Mouse (Mus musculus) spleen, adult 2 months (tissue): ENCODE measurements around the gene Peli2. TPM values are rescaled to one million over a fixed set of nuclear protein-coding genes. Genes with fewer than 3 reads are reported as not detected.

ENCODE experiments used
- DNase-seq, 2 experiments: peaks; one replicate each; pipeline versions ENCODE4 v3.0.0 to v3.0.0-alpha.2; 2012 to 2021; ENCODE audit warnings: low spot score in 2 of 2, low read depth in 1 of 2
- H3K27ac ChIP-seq: fragments of 200-500 bp; 2 replicates; pipeline ENCODE4 v1.5.1; 2012; ENCODE audit warnings: low read length, inconsistent platforms; ENCODE audit not compliant: insufficient read depth
- H3K27me3 ChIP-seq: fragments of 200-500 bp; 2 replicates; pipeline ENCODE4 v1.6.1; 2012; ENCODE audit warnings: mild to moderate bottlenecking, moderate library complexity, low read length, inconsistent platforms; ENCODE audit not compliant: control insufficient read depth, insufficient read depth
- H3K36me3 ChIP-seq: fragments of 200-500 bp; 2 replicates; pipeline ENCODE4 v1.6.1; 2012; ENCODE audit warnings: mild to moderate bottlenecking, low read length, inconsistent platforms; ENCODE audit not compliant: control insufficient read depth, insufficient read depth
- H3K4me1 ChIP-seq: fragments of 200-500 bp; 2 replicates; pipeline ENCODE4 v1.6.1; 2011; ENCODE audit warnings: inconsistent platforms; ENCODE audit not compliant: control insufficient read depth, insufficient read depth, insufficient read length
- H3K4me3 ChIP-seq: fragments of 200-500 bp; 2 replicates; pipeline ENCODE4 v1.5.1; 2011; ENCODE audit warnings: mild to moderate bottlenecking, inconsistent platforms; ENCODE audit not compliant: insufficient read depth, insufficient read length; ENCODE audit errors: extremely low read depth
- CTCF ChIP-seq: fragments of 200-500 bp; IDR thresholded peaks from 2 replicates; pipeline ENCODE4 v1.5.1; 2011; ENCODE audit warnings: mild to moderate bottlenecking, inconsistent platforms; ENCODE audit not compliant: insufficient read depth, insufficient read length, insufficient replicate concordance; ENCODE audit errors: extremely low read depth
- POLR2A ChIP-seq: fragments of 200-500 bp; IDR thresholded peaks from 2 replicates; pipeline ENCODE4 v1.6.1; 2011; ENCODE audit warnings: low read depth, low read length, inconsistent platforms
- WGBS: fragments of 180-500 bp; shearing (Covaris S2); methylation state at CpG from one replicate; pipeline ENCODE4 v1.1.7; 2018; 5-methylcytosine and 5-hydroxymethylcytosine counted together
- polyA plus RNA-seq: library from polyadenylated mRNA; depleted of rRNA; stranded (reverse); fragments of >200 nt; gene quantifications from 2 replicates; pipeline ENCODE4 v1.2.3, GENCODE M21; 2012

The Peli2 gene
- polyA plus RNA-seq, 1 experiment, result 3.1 TPM

DNA sequence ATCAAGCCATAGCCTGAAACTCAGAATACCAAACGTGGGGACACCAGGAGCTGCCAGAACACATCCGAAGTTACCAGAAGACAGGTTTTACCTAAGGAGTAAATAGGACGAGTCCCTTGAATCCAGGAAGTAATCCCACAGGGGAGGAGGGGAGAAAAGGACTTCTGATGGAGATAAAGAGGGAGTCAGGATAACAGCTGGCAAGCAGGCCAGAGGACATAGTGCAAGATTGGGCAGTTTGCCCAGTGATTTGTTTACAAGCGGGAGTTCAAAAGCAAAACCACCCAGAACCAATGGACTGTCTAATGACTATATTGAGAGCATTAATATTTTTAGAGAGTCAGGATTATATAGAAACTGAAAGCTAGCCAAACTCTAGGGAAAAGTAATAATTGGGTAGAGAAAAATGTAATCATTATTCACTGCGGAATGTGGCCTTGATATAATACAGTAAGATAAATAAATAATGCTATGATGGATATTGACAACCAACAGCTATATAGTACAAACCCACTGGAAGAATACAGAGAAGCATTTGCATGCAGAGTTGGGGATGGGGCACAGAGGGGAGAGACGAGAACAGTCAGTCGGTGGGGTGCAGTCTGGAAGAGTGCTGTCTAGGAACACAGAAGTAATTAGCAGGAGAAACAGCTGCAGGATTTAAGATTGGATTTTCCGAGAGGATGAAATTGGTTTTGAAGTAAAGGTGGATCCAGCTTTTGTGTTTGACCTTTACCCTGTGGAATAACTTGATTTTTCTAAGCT, 77.7 kb downstream of the Peli2 start:
- no peaks in the 10 kb centered on the region for H3K4me1 ChIP-seq
- H3K27me3 ChIP-seq, result no peaks in the 10 kb centered on the region
- DNase-seq, result no peak
- no peak overlapping the region for H3K27ac ChIP-seq
- 82% methylated on average over 8 of the region's 8 CpGs for WGBS
- H3K36me3 ChIP-seq, result no peaks in the 10 kb centered on the region
- H3K4me3 ChIP-seq, result no peak overlapping the region
- no peak for TF ChIP-seq CTCF
- TF ChIP-seq POLR2A, result no peak

DNA sequence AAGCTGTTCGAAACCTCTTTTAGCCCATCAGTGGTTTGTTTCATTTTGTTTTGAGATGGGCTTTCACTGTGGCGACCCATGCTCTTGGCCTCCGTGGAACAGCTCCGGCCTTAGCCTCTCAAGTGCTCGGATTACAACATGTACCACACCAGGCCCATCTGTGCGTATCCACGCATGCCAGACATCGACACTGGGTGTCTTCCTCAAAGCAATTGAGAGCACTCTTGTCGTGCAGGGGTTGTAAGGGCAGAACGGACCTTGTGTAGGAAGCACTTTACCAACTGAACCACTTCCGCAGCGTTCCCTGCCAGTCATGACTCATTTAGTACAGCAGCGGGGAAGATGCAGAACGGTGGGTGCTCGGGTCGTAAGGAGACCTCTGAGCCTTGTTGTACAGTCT, 78.3 kb downstream of the Peli2 start:
- WGBS, result 58% methylated on average over 16 of the region's 16 CpGs
- Histone ChIP-seq H3K4me3 (no peak overlapping the region), H3K36me3 (no peaks in the 10 kb centered on the region), H3K27me3 (no peaks in the 10 kb centered on the region), H3K27ac (no peak overlapping the region), H3K4me1 (no peaks in the 10 kb centered on the region)
- DNase-seq, result no peak
- TF ChIP-seq CTCF (no peak), POLR2A (no peak)

DNA sequence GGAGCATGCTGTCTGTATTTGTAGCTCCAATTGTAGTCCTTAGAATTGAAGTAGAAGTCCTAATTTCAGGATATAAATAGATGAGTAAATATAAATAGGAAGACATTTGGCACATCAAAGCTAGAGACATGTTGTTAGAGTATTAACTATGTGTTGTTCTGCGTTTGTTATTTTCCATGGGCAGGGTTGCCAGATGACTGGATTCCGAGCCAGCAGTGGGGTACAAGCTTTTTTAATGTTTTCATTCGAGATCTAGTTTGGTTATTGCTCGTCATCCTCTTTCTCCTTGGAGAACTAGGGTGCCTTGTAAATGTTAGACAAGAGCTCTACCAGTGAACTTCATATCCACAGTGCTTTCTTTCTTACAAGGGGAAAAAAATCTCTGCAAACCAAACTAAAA, 78.9 kb downstream of the Peli2 start:
- no peaks in the 10 kb centered on the region for H3K36me3 ChIP-seq
- no peak overlapping the region for H3K27ac ChIP-seq
- no peak for TF ChIP-seq POLR2A
- TF ChIP-seq CTCF, result no peak
- 80% methylated on average over 4 of the region's 4 CpGs for WGBS
- no peaks in the 10 kb centered on the region for H3K4me1 ChIP-seq
- no peak overlapping the region for H3K4me3 ChIP-seq
- H3K27me3 ChIP-seq, result no peaks in the 10 kb centered on the region
- no peak for DNase-seq

DNA sequence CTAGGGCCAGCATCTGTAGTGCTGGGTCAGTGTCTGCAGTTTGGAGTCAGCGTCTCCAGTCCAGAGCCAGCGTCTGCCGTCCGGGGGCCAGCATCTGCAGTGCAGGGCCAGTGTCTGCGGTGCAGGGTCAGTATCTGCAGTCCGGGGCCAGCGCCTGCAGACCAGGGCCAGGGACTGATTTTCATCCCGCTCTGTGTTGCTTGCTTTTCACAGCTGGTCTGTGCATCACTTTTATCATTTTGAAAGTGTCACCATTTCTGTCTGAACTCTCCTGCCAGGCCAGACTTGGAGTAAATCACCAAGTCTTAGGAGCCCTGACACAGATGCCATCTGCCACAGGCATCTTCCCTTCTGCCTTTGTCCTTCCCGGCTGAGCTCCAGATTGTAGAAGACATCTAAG, 79.7 kb downstream of the Peli2 start:
- 96% methylated on average over 9 of the region's 9 CpGs for WGBS
- TF ChIP-seq POLR2A, result no peak
- no peak for TF ChIP-seq CTCF
- no peaks in the 10 kb centered on the region for H3K36me3 ChIP-seq
- no peaks in the 10 kb centered on the region for H3K27me3 ChIP-seq
- DNase-seq, result no peak
- H3K4me3 ChIP-seq, result no peak overlapping the region
- no peak overlapping the region for H3K27ac ChIP-seq
- H3K4me1 ChIP-seq, result no peaks in the 10 kb centered on the region

DNA sequence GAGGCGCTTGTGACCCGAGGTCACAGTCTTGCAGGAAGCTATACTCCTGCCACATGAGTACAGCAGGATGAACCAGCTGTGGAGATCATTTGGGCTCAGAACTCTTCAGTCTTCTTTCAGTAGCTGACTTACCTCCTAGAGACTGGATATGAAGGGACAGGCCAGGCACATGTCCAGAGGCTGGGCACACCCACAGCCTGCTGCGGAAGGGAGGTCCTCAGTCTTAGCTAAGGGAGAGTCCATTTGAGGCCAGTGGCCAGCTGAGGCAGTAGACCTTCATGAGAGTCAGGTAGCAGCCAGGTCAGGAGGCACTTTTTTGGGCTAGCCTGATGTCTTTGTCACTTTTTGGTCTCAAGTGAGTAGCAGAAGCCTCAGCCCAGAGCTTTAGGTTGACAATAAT, 80.2 kb downstream of the Peli2 start:
- H3K27ac ChIP-seq, result no peak overlapping the region
- TF ChIP-seq POLR2A (no peak), CTCF (no peak)
- WGBS, result 66% methylated on average over 3 of the region's 3 CpGs
- H3K4me1 ChIP-seq, result no peaks in the 10 kb centered on the region
- H3K4me3 ChIP-seq, result no peak overlapping the region
- no peaks in the 10 kb centered on the region for H3K27me3 ChIP-seq
- no peaks in the 10 kb centered on the region for H3K36me3 ChIP-seq
- no peak for DNase-seq

DNA sequence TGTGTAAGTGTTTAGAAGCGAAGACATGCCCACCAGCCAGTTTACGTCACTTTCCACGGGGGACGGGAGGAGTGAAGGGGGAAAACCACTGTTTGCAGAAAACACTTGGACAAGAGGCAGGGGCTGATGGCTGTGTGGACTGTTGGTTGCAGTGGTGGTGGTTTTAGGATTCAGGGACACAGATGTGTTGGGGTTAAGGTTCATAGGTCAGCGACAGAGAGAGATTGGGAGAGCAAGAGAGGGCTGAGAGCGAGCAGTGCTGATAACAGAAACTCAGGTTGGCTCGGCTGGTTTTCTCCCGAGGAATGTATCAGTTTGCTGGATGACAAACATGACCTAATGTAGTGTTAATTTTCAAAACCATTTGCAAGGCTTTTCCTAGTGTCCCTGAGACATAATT, 80.8 kb downstream of the Peli2 start:
- Histone ChIP-seq H3K27ac (no peak overlapping the region), H3K27me3 (no peaks in the 10 kb centered on the region), H3K4me3 (no peak overlapping the region), H3K4me1 (no peaks in the 10 kb centered on the region), H3K36me3 (no peaks in the 10 kb centered on the region)
- DNase-seq, result no peak
- 89% methylated on average over 8 of the region's 8 CpGs for WGBS
- no peak for TF ChIP-seq CTCF
- no peak for TF ChIP-seq POLR2A
